Mouse (Mus musculus) midbrain, embryonic 10.5 days (tissue): ENCODE measurements around the gene Bcr. TPM values are rescaled to one million over a fixed set of nuclear protein-coding genes. Genes with fewer than 3 reads are reported as not detected.

Experiments
- DNase-seq: peaks from one replicate; pipeline ENCODE4 v3.0.0-alpha.2; 2017; ENCODE audit warnings: low spot score
- H3K27ac ChIP-seq: fragments of 300-500 bp; sonication (generic); replicated peaks from 2 replicates; pipeline ENCODE4 v1.5.1; 2016; ENCODE audit warnings: mild to moderate bottlenecking
- H3K27me3 ChIP-seq: fragments of 300-500 bp; sonication (generic); 2 replicates; pipeline ENCODE4 v1.6.1; 2016; ENCODE audit warnings: low read depth, mild to moderate bottlenecking; ENCODE audit not compliant: poor library complexity, severe bottlenecking
- H3K36me3 ChIP-seq: fragments of 300-500 bp; sonication (generic); 2 replicates; pipeline ENCODE4 v1.6.1; 2016; ENCODE audit warnings: mild to moderate bottlenecking, moderate library complexity
- H3K4me1 ChIP-seq: fragments of 300-500 bp; sonication (generic); 2 replicates; pipeline ENCODE4 v1.6.1; 2016
- H3K4me3 ChIP-seq: fragments of 300-500 bp; sonication (generic); 2 replicates; pipeline ENCODE4 v1.5.1; 2016; ENCODE audit warnings: mild to moderate bottlenecking, moderate library complexity
- H3K9me3 ChIP-seq: fragments of 300-500 bp; sonication (generic); replicated peaks from 2 replicates; pipeline ENCODE4 v1.6.1; 2016; ENCODE audit warnings: mild to moderate bottlenecking
- WGBS: fragments of 180-500 bp; shearing (Covaris S2); methylation state at CpG from one replicate; pipeline ENCODE4 v1.1.7; 2016; 5-methylcytosine and 5-hydroxymethylcytosine counted together
- polyA plus RNA-seq: library from polyadenylated mRNA; unstranded; fragments of >200 nt; fragmentation: Nextera tagmentation; extraction: Ambion mirVana; gene quantifications from 2 replicates; pipeline ENCODE4 v1.2.1, GENCODE M21; 2016

Gene Bcr
- polyA plus RNA-seq, 1 experiment from 2014 or later = 5.1 TPM

- Histone ChIP-seq H3K27ac (no peak overlapping the region), H3K9me3 (no peaks in the 10 kb centered on the region), H3K36me3 (0 out of 2 replicates have a peak, but pooled peaks cover 4% of the 10 kb centered on the region), H3K4me3 (no peak overlapping the region), H3K27me3 (no peaks in the 10 kb centered on the region), H3K4me1 (no peaks in the 10 kb centered on the region; the same call in 1 of the 2 replicates)
- no peak for DNase-seq
- WGBS = 87% methylated on average over 5 of the region's 5 CpGs
Measured at GRCm38 (mm10) chr10:75222611-75222998, 162.2 kb downstream of the Bcr start.

GRCm38 (mm10) chr10:75224154-75224553 is 163.8 kb downstream of the Bcr start:
- Histone ChIP-seq H3K27me3 (no peaks in the 10 kb centered on the region), H3K27ac (no peak overlapping the region), H3K4me3 (no peak overlapping the region), H3K4me1 (no peaks in the 10 kb centered on the region; the same call in 1 of the 2 replicates), H3K9me3 (no peaks in the 10 kb centered on the region), H3K36me3 (0 out of 2 replicates have a peak, but pooled peaks cover under 1% of the 10 kb centered on the region)
- WGBS = 79% methylated on average over 3 of the region's 3 CpGs
- no peak for DNase-seq

- no peak for DNase-seq
- H3K27me3 ChIP-seq = no peaks in the 10 kb centered on the region
- H3K4me1 ChIP-seq = no peaks in the 10 kb centered on the region; the same call in 1 of the 2 replicates
- H3K27ac ChIP-seq = no peak overlapping the region
- no peaks in the 10 kb centered on the region for H3K9me3 ChIP-seq
- no peak overlapping the region for H3K4me3 ChIP-seq
- WGBS = 44% methylated on average over 2 of the region's 2 CpGs
- 0 out of 2 replicates have a peak, but pooled peaks cover 2% of the 10 kb centered on the region for H3K36me3 ChIP-seq
Measured at GRCm38 (mm10) chr10:75224630-75225029, 164.2 kb downstream of the Bcr start.

GRCm38 (mm10) chr10:75227381-75227780 is 167.0 kb downstream of the Bcr start:
- Histone ChIP-seq H3K4me3 (no peak overlapping the region), H3K36me3 (peaks cover 25% of the 10 kb centered on the region), H3K27me3 (no peaks in the 10 kb centered on the region), H3K9me3 (no peaks in the 10 kb centered on the region), H3K27ac (no peak overlapping the region), H3K4me1 (no peaks in the 10 kb centered on the region; the same call in 1 of the 2 replicates)
- 96% methylated on average over 3 of the region's 3 CpGs for WGBS
- DNase-seq = no peak

- Histone ChIP-seq H3K36me3 (peaks cover 45% of the 10 kb centered on the region), H3K27ac (no peak overlapping the region), H3K4me1 (no peaks in the 10 kb centered on the region; the same call in 1 of the 2 replicates), H3K27me3 (no peaks in the 10 kb centered on the region), H3K4me3 (no peak overlapping the region), H3K9me3 (no peaks in the 10 kb centered on the region)
- no peak for DNase-seq
- WGBS = 86% methylated on average over 4 of the region's 4 CpGs
Measured at GRCm38 (mm10) chr10:75230572-75230971, 170.2 kb downstream of the Bcr start.

GRCm38 (mm10) chr10:75231876-75232275 is 171.5 kb downstream of the Bcr start:
- Histone ChIP-seq H3K27me3 (no peaks in the 10 kb centered on the region), H3K36me3 (peaks cover 54% of the 10 kb centered on the region), H3K4me1 (no peaks in the 10 kb centered on the region), H3K9me3 (no peaks in the 10 kb centered on the region), H3K27ac (no peak overlapping the region), H3K4me3 (no peak overlapping the region)
- WGBS = 85% methylated on average over 1 of the region's 1 CpGs
- no peak for DNase-seq

- Histone ChIP-seq H3K9me3 (no peaks in the 10 kb centered on the region), H3K27ac (no peak overlapping the region), H3K27me3 (no peaks in the 10 kb centered on the region), H3K4me1 (no peaks in the 10 kb centered on the region), H3K36me3 (peaks cover 61% of the 10 kb centered on the region), H3K4me3 (no peak overlapping the region)
- WGBS = 95% methylated on average over 4 of the region's 4 CpGs
- DNase-seq = no peak
Measured at GRCm38 (mm10) chr10:75232612-75233155, 172.3 kb downstream of the Bcr start.

GRCm38 (mm10) chr10:75233489-75233888 is 173.1 kb downstream of the Bcr start:
- Histone ChIP-seq H3K27ac (no peak overlapping the region), H3K4me3 (no peak overlapping the region), H3K4me1 (no peaks in the 10 kb centered on the region), H3K36me3 (peaks cover 67% of the 10 kb centered on the region), H3K9me3 (no peaks in the 10 kb centered on the region), H3K27me3 (no peaks in the 10 kb centered on the region)
- WGBS = 89% methylated on average over 2 of the region's 2 CpGs
- no peak for DNase-seq

Other genes starting within 250 kb of the Bcr start
- gene Gnaz, start 93.4 kb upstream of the Bcr start, polyA plus RNA-seq = 7.6 and 10.9 TPM in 2 replicates
- not detected in 2 replicates for gene Rsph14, start 28.0 kb upstream of the Bcr start, polyA plus RNA-seq
- 9.9 and 10.4 TPM in 2 replicates for gene Rab36, start 23.5 kb upstream of the Bcr start, polyA plus RNA-seq
- gene Specc1l, start 151.5 kb downstream of the Bcr start, polyA plus RNA-seq = 34.9 and 42.7 TPM in 2 replicates